Mouse (Mus musculus) CH12.LX (cell line): ENCODE measurements around the gene Mybl2. TPM values are rescaled to one million over a fixed set of nuclear protein-coding genes. Genes with fewer than 3 reads are reported as not detected.

Source experiments
- DNase-seq: peaks from one replicate; pipeline ENCODE4 v3.0.0-alpha.2; 2013; ENCODE audit errors: extremely low read depth
- H3K27ac ChIP-seq: 2 replicates; pipeline ENCODE4 v1.5.1; 2012; ENCODE audit warnings: low read depth, mild to moderate bottlenecking, control low read depth, moderate library complexity; ENCODE audit not compliant: insufficient read depth
- H3K27me3 ChIP-seq: replicated peaks from 2 replicates; pipeline ENCODE3; 2012; ENCODE audit warnings: inconsistent platforms
- H3K36me3 ChIP-seq, 2 experiments: replicated peaks in 1 of 2; 2 replicates each; pipeline versions ENCODE3 to v1.6.1; 2012; ENCODE audit warnings: inconsistent platforms in 1 of 2, low read length in 1 of 2, mild to moderate bottlenecking in 1 of 2, mixed read lengths in 1 of 2, moderate library complexity in 1 of 2; ENCODE audit not compliant: control insufficient read depth in 1 of 2, insufficient read depth in 1 of 2
- H3K4me1 ChIP-seq, 2 experiments: 2 replicates each; pipeline ENCODE4 v1.6.1; 2012; ENCODE audit warnings: inconsistent platforms in 1 of 2, moderate library complexity in 1 of 2; ENCODE audit not compliant: insufficient read depth in 2 of 2, control insufficient read depth in 1 of 2
- H3K4me2 ChIP-seq: 2 replicates; pipeline ENCODE4 v1.6.1; 2012; ENCODE audit warnings: low read depth, mild to moderate bottlenecking, control low read depth; ENCODE audit not compliant: poor library complexity, insufficient read depth, severe bottlenecking
- H3K4me3 ChIP-seq, 3 experiments: fragments of 150-350 bp in 1 of 3; sonication (generic) in 1 of 3; replicated peaks in 1 of 3; 2 replicates each; pipeline versions ENCODE3 to v1.5.1; 2011 to 2012; ENCODE audit warnings: low read depth in 2 of 3, low read length in 2 of 3, mild to moderate bottlenecking in 2 of 3, moderate library complexity in 2 of 3, control low read depth in 1 of 3, improper control_type of control experiment in 1 of 3, inconsistent platforms in 1 of 3, mixed read lengths in 1 of 3; ENCODE audit not compliant: poor library complexity in 1 of 3
- H3K79me2 ChIP-seq: replicated peaks from 2 replicates; pipeline ENCODE4 v1.6.1; 2012; ENCODE audit warnings: mild to moderate bottlenecking, moderate library complexity; ENCODE audit not compliant: control insufficient read depth, poor library complexity, insufficient read depth, severe bottlenecking; ENCODE audit errors: extremely low read depth
- H3K9ac ChIP-seq: 2 replicates; pipeline ENCODE4 v1.6.1; 2012; ENCODE audit warnings: low read depth, mild to moderate bottlenecking, control low read depth, moderate library complexity; ENCODE audit not compliant: insufficient read depth
- H3K9me3 ChIP-seq: replicated peaks from 2 replicates; pipeline ENCODE3; 2012; ENCODE audit warnings: low read length, inconsistent platforms, mixed read lengths
- CHD2 ChIP-seq: IDR thresholded peaks from 2 replicates; pipeline ENCODE4 v1.6.1; 2011; ENCODE audit warnings: low read length, improper control_type of control experiment
- CTCF ChIP-seq, 2 experiments: IDR thresholded peaks in 1 of 2; conservative IDR thresholded peaks in 1 of 2; 2 replicates each; pipeline ENCODE4 v1.5.1; 2011 to 2012; ENCODE audit warnings: low read depth in 2 of 2, low read length in 2 of 2, improper control_type of control experiment in 1 of 2, inconsistent platforms in 1 of 2, mild to moderate bottlenecking in 1 of 2, moderate library complexity in 1 of 2
- ELF1 ChIP-seq: IDR thresholded peaks from 2 replicates; pipeline ENCODE4 v1.6.1; 2014; ENCODE audit warnings: low read depth, mild to moderate bottlenecking, inconsistent platforms, low read length, improper control_type of control experiment
- EP300 ChIP-seq: IDR thresholded peaks from 2 replicates; pipeline ENCODE4 v1.6.1; 2011; ENCODE audit warnings: low read length, improper control_type of control experiment
- HCFC1 ChIP-seq: IDR thresholded peaks from 2 replicates; pipeline ENCODE4 v1.6.1; 2012; ENCODE audit warnings: low read depth, mild to moderate bottlenecking, inconsistent platforms, low read length, improper control_type of control experiment
- JUN ChIP-seq: IDR thresholded peaks from 2 replicates; pipeline ENCODE4 v1.6.1; 2011; ENCODE audit warnings: low read depth, mild to moderate bottlenecking, low read length, improper control_type of control experiment, moderate library complexity; ENCODE audit not compliant: insufficient read depth
- MAFK ChIP-seq: IDR thresholded peaks from 2 replicates; pipeline ENCODE4 v1.6.1; 2011; ENCODE audit warnings: low read length, improper control_type of control experiment; ENCODE audit not compliant: insufficient replicate concordance
- MAX ChIP-seq: IDR thresholded peaks from 2 replicates; pipeline ENCODE4 v1.6.1; 2011; ENCODE audit warnings: low read length, improper control_type of control experiment
- MAZ ChIP-seq: IDR thresholded peaks from 2 replicates; pipeline ENCODE4 v1.6.1; 2012; ENCODE audit warnings: low read depth, mild to moderate bottlenecking, inconsistent platforms, low read length, improper control_type of control experiment, moderate library complexity
- MEF2A ChIP-seq: IDR thresholded peaks from 2 replicates; pipeline ENCODE4 v1.6.1; 2014; ENCODE audit warnings: low read depth, mild to moderate bottlenecking, inconsistent platforms, low read length, improper control_type of control experiment, borderline replicate concordance
- MYC ChIP-seq: IDR thresholded peaks from 2 replicates; pipeline ENCODE4 v1.6.1; 2011; ENCODE audit warnings: low read depth, mild to moderate bottlenecking, improper control_type of control experiment, low read length
- NELFE ChIP-seq: IDR thresholded peaks from 2 replicates; pipeline ENCODE4 v1.6.1; 2011; ENCODE audit warnings: low read depth, low read length, improper control_type of control experiment
- NRF1 ChIP-seq: IDR thresholded peaks from 2 replicates; pipeline ENCODE4 v1.6.1; 2014; ENCODE audit warnings: low read depth, mild to moderate bottlenecking, inconsistent platforms, low read length, improper control_type of control experiment, moderate library complexity
- RAD21 ChIP-seq: IDR thresholded peaks from 2 replicates; pipeline ENCODE4 v1.6.1; 2011; ENCODE audit warnings: low read depth, mild to moderate bottlenecking, low read length, improper control_type of control experiment, moderate library complexity
- RCOR1 ChIP-seq: conservative IDR thresholded peaks from 2 replicates; pipeline ENCODE4 v1.6.1; 2012; ENCODE audit warnings: low read depth, mild to moderate bottlenecking, inconsistent platforms, low read length, improper control_type of control experiment
- SMC3 ChIP-seq: IDR thresholded peaks from 2 replicates; pipeline ENCODE4 v1.6.1; 2011; ENCODE audit warnings: low read depth, low read length, improper control_type of control experiment
- ZC3H11A ChIP-seq: IDR thresholded peaks from 2 replicates; pipeline ENCODE4 v1.6.1; 2012; ENCODE audit warnings: low read depth, mild to moderate bottlenecking, inconsistent platforms, low read length, improper control_type of control experiment
- ZKSCAN1 ChIP-seq: IDR thresholded peaks from 2 replicates; pipeline ENCODE4 v1.6.1; 2012; ENCODE audit warnings: low read depth, inconsistent platforms, low read length, improper control_type of control experiment, borderline replicate concordance
- dilution Hi-C: fragments of 300-500 bp; cut with MboI; formaldehyde crosslinking; loops from 2 replicates; pipeline ENCODE4 v1.14.3; 2020; ENCODE audit warnings: low sequenced_read_pairs; ENCODE audit not compliant: extremely low pct_unique_long_range_greater_than_20kb, extremely low pct_ligation_motif_present
- in situ Hi-C: fragments of 300-500 bp; cut with MboI; formaldehyde crosslinking; loops from 3 replicates; pipeline ENCODE4 v1.14.3; 2019; ENCODE audit warnings: low sequenced_read_pairs, low pct_ligation_motif_present, low pct_unique_long_range_greater_than_20kb, mixed read lengths
- polyA plus RNA-seq: library from polyadenylated mRNA; unstranded; fragments of >175 nt; gene quantifications from 2 replicates; pipeline ENCODE4 v1.2.1, GENCODE M21; 2012; ENCODE audit warnings: low read depth; ENCODE audit not compliant: insufficient read length
- total RNA-seq, 2 experiments: library from RNA; depleted of rRNA; stranded (reverse); fragments of 300-350 nt in 1 of 2; fragments of >200 nt in 1 of 2; gene quantifications; 2 replicates each; pipeline ENCODE4 v1.2.3; 2012 to 2014

Mybl2 gene
- total and polyA plus RNA-seq, 3 experiments: 36.0 to 131 (median 38.4) TPM

GRCm38 (mm10) chr2:163086561-163086960 lies 32.1 kb downstream of the Mybl2 start:
- H3K36me3 ChIP-seq: peaks cover 14 to 37% of the 10 kb centered on the region in 2 experiments
- H3K4me3 ChIP-seq: no peak overlapping the region
- DNase-seq: no peak
- H3K27ac ChIP-seq: no peak overlapping the region
- dilution Hi-C loops: no loop called here
- TF ChIP-seq SMC3: no peak
- no peak for TF ChIP-seq MEF2A
- no peak for TF ChIP-seq MAX
- no peak for TF ChIP-seq MYC
- no peak for TF ChIP-seq MAZ
- no peak for TF ChIP-seq EP300
- TF ChIP-seq CTCF (conservative IDR thresholded peaks at IDR 0.05 in 1 of 2, IDR thresholded peaks at IDR 0.05 in 1 of 2; ENCODE audit: low read depth in 2 of 2, low read length in 2 of 2): no peak
- no peak for TF ChIP-seq NRF1
- TF ChIP-seq ELF1: no peak
- no peak for TF ChIP-seq RCOR1
- TF ChIP-seq HCFC1: no peak
- no peak for TF ChIP-seq ZKSCAN1
- TF ChIP-seq RAD21: no peak
- no peak for TF ChIP-seq ZC3H11A
- TF ChIP-seq NELFE: no peak
- TF ChIP-seq, all 38 proteins: peak for 0
- peaks cover 6 to 13% of the 10 kb centered on the region in 2 experiments for H3K4me1 ChIP-seq
- no peaks in the 10 kb centered on the region for H3K79me2 ChIP-seq
- H3K4me2 ChIP-seq: no peak overlapping the region
- in situ Hi-C loops: no loop called here
- no peaks in the 10 kb centered on the region for H3K9me3 ChIP-seq
- no peak overlapping the region for H3K9ac ChIP-seq
- H3K27me3 ChIP-seq: no peaks in the 10 kb centered on the region

DNA sequence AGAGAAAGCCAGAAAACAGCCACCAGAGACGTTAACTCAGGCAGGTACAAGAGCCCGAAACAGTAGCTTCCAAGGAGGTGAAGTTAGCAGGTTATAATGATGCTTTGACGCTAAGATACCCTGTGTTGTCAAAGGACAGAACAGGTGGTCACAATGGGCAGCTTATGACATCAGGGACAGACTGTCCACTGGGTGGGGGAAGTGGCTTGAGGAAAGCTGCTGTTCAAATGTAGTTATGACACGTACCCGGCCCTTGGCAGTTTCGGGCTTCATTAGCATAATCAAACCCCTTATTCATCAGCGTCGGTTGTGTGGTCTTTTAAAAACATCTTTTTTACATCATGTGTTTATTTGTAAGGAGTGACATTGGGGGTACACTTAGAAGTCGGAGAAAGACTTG lies 33.2 kb downstream of the Mybl2 start, which contains the start of gene Gtsf1l:
Gene Gtsf1l (minus strand): TSS at position 128 of the 400 bp plus-strand sequence.
- peaks cover 6 to 13% of the 10 kb centered on the region in 2 experiments for H3K4me1 ChIP-seq
- H3K9ac ChIP-seq: no peak within 1 kb of the TSS
- peaks cover 10 to 26% of the 10 kb centered on the region in 2 experiments for H3K36me3 ChIP-seq
- no peaks in the 10 kb centered on the region for H3K27me3 ChIP-seq
- TF ChIP-seq EP300: no peak
- TF ChIP-seq MAFK: no peak
- no peak for TF ChIP-seq CHD2
- TF ChIP-seq JUN: no peak
- in situ Hi-C loops (no loop called here), dilution Hi-C loops (no loop called here)
- no peaks in the 10 kb centered on the region for H3K9me3 ChIP-seq
- H3K4me2 ChIP-seq: no peak within 1 kb of the TSS
- no peak for DNase-seq
- no peak within 1 kb of the TSS for H3K27ac ChIP-seq
- no peak within 1 kb of the TSS for H3K4me3 ChIP-seq
- H3K79me2 ChIP-seq: no peaks in the 10 kb centered on the region
